Mouse (Mus musculus) midbrain, embryonic 12.5 days (tissue): Measurements from ENCODE around the gene Mbd5. TPM values are rescaled to one million over a fixed set of nuclear protein-coding genes. Genes with fewer than 3 reads are reported as not detected.

ENCODE experiments used
- ATAC-seq: fragments of 200-750 bp; cut with Nextera tagmentation; 2 replicates; pipeline ENCODE4 v1.8.0; 2017; ENCODE audit warnings: low read depth, moderate TSS enrichment, moderate library complexity; ENCODE audit not compliant: low FRiP score
- H3K27ac ChIP-seq: fragments of 300-500 bp; sonication (generic); replicated peaks from 2 replicates; pipeline ENCODE4 v1.5.1; 2016; ENCODE audit warnings: mild to moderate bottlenecking
- H3K27me3 ChIP-seq: fragments of 300-500 bp; sonication (generic); 2 replicates; pipeline ENCODE4 v1.6.1; 2016; ENCODE audit warnings: mild to moderate bottlenecking
- H3K36me3 ChIP-seq: fragments of 300-500 bp; sonication (generic); 2 replicates; pipeline ENCODE4 v1.6.1; 2016
- H3K4me1 ChIP-seq: fragments of 300-500 bp; sonication (generic); 2 replicates; pipeline ENCODE4 v1.6.1; 2016
- H3K4me2 ChIP-seq: fragments of 300-500 bp; sonication (generic); replicated peaks from 2 replicates; pipeline ENCODE4 v1.6.1; 2016; ENCODE audit warnings: mild to moderate bottlenecking, moderate library complexity
- H3K4me3 ChIP-seq: fragments of 300-500 bp; sonication (generic); 2 replicates; pipeline ENCODE4 v1.5.1; 2016; ENCODE audit warnings: mild to moderate bottlenecking
- H3K9ac ChIP-seq: fragments of 300-500 bp; sonication (generic); replicated peaks from 2 replicates; pipeline ENCODE4 v1.6.1; 2016; ENCODE audit warnings: mild to moderate bottlenecking, moderate library complexity
- H3K9me3 ChIP-seq: fragments of 300-500 bp; sonication (generic); 2 replicates; pipeline ENCODE4 v1.6.1; 2016; ENCODE audit warnings: mild to moderate bottlenecking
- WGBS: fragments of 180-500 bp; shearing (Covaris S2); methylation state at CpG from one replicate; pipeline ENCODE4 v1.1.7; 2016; 5-methylcytosine and 5-hydroxymethylcytosine counted together
- polyA plus RNA-seq: library from polyadenylated mRNA; unstranded; fragments of >200 nt; fragmentation: Nextera tagmentation; extraction: Ambion mirVana; gene quantifications from 2 replicates; pipeline ENCODE4 v1.2.1, GENCODE M21; 2016

Mbd5 gene
- polyA plus RNA-seq, 1 experiment from 2014 or later, result 35.1 TPM

DNA sequence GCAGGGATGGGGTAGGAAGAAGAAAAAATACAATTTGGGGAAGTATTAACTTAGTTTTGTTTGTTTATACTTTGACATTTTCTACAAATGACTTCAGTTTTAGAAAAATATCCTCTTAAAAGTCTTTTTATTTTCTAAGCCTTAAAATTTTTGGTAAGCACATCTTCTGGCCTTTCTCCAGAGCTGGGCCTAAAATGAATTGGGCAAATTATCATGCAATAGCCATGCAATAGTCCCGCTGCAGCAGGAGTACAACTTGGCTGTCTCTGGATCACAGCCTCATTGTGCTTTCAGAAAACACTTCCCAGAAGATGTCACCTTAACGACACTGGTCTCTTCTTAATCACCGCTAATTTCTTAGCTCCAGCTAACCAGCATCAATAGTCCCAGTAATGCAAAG is 91.2 kb downstream of the Mbd5 start:
- Histone ChIP-seq H3K27ac (no peak overlapping the region), H3K9me3 (peaks cover 10% of the 10 kb centered on the region), H3K36me3 (no peaks in the 10 kb centered on the region), H3K4me2 (no peak overlapping the region), H3K4me3 (no peak overlapping the region), H3K9ac (no peak overlapping the region), H3K4me1 (no peaks in the 10 kb centered on the region), H3K27me3 (no peaks in the 10 kb centered on the region)
- WGBS, result 89% methylated on average over 3 of the region's 3 CpGs
- no peak for ATAC-seq

DNA sequence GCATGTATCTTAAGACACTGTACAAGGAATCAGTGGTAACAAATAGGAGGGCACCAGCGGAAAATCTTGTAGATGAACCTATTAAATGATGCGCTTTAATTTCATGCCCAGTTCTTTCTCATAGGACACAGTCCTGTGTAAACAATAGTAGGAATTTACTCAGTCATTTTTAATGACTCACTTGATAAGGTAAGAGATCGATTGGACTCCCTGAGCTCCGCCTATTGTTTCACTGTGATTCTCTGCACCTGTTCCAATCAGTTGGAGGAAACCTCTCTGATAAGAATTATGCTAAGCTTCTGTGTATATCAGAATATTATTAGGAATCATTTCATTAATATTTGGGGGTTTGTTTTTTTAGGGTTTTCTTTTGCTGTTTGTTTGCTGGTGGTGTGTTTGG is 100.7 kb downstream of the Mbd5 start:
- ATAC-seq, result no peak
- H3K27me3 ChIP-seq, result no peaks in the 10 kb centered on the region
- no peaks in the 10 kb centered on the region for H3K4me1 ChIP-seq
- no peak overlapping the region for H3K27ac ChIP-seq
- H3K36me3 ChIP-seq, result no peaks in the 10 kb centered on the region
- H3K4me2 ChIP-seq, result no peak overlapping the region
- H3K9ac ChIP-seq, result no peak overlapping the region
- H3K9me3 ChIP-seq, result peaks cover 7% of the 10 kb centered on the region; the same call in 1 of the 2 replicates
- H3K4me3 ChIP-seq, result no peak overlapping the region
- 98% methylated on average over 4 of the region's 4 CpGs for WGBS

DNA sequence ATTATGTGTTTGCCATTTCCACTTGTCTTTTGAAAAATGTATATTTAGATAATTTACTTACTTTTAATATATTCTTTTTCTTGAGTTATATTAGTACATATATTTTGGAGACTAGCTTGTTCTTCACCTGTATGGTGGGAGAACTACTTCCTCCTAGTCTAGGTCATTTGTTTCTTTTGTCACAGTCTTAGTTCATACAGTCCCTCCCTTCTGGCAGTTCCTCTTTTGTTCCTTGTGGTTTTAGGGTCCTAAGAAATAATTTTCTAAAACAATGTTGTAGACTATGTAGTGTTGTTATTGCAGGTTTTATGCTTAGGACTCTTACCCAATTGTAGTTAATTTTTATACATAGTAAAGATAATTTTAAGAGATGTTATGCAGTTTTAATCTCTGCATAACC is 118.6 kb downstream of the Mbd5 start:
- Histone ChIP-seq H3K4me3 (no peak overlapping the region), H3K4me1 (no peaks in the 10 kb centered on the region), H3K4me2 (no peak overlapping the region), H3K27me3 (no peaks in the 10 kb centered on the region), H3K9me3 (no peaks in the 10 kb centered on the region), H3K27ac (no peak overlapping the region), H3K9ac (no peak overlapping the region), H3K36me3 (no peaks in the 10 kb centered on the region)
- ATAC-seq, result no peak

DNA sequence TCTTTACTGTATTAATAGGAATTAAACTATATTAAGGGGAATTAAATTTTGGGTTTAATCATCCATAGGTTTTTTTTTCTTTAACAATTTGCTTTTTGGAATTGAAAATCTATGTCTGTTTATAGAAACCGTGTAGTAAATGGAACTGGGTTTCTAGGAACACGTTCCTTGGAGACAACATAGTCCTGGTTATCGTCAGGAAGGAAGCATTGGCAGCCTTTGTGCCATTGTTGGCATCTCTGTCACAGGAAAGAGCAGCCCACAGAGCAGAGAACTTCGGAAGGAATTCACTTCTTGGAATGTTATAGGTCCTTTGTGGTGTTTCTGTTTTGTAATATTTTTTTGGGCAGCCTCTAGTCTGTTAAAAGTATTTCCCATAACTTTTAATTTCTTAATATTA is 135.7 kb downstream of the Mbd5 start:
- WGBS, result 91% methylated on average over 4 of the region's 4 CpGs
- H3K4me1 ChIP-seq, result no peaks in the 10 kb centered on the region
- no peaks in the 10 kb centered on the region for H3K36me3 ChIP-seq
- H3K4me3 ChIP-seq, result no peak overlapping the region
- no peak overlapping the region for H3K4me2 ChIP-seq
- H3K27ac ChIP-seq, result no peak overlapping the region
- no peaks in the 10 kb centered on the region for H3K9me3 ChIP-seq
- no peaks in the 10 kb centered on the region for H3K27me3 ChIP-seq
- no peak for ATAC-seq
- no peak overlapping the region for H3K9ac ChIP-seq

DNA sequence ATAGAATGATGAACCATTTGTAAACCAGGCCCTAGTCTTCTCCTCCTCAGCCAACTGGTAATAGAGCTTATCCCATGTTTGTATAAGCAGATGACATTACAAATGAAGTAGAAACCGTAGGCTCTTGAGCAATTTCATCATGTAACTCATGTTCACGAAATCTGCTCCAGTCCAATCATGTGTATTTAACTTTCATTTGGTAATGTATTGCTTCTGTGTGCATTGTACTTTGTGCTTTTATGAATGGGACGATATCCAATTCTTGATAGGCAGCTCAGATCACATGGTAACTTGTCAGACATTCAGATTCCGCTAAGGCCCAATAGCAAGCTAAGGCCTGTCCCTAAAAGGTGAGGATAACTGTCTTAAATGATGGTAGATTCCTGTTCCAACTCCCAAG is 141.5 kb downstream of the Mbd5 start:
- Histone ChIP-seq H3K4me3 (no peak overlapping the region), H3K27me3 (no peaks in the 10 kb centered on the region), H3K9ac (no peak overlapping the region), H3K4me1 (no peaks in the 10 kb centered on the region), H3K4me2 (no peak overlapping the region), H3K27ac (no peak overlapping the region), H3K36me3 (0 out of 2 replicates have a peak, but pooled peaks cover 2% of the 10 kb centered on the region), H3K9me3 (no peaks in the 10 kb centered on the region)
- no peak for ATAC-seq
- 92% methylated on average over 4 of the region's 4 CpGs for WGBS

DNA sequence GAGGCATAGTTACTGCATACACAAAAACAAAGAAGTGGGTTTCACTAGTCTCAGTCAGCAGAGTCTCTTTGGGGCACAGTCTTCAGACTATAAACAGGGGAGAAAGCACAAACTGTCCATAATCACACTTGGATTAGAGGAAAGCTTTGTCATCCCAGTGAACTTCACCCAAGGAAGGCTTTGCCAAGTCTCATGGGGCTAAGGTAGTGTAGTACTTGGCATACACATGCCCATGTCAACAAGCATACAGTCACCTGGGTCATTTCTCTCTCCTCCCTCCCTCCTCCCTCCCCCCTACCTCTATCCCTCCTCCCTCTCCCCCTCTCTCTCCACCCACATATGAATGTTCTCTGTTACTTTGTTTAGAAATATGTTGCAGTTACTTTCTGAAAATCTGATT is 147.5 kb downstream of the Mbd5 start:
- H3K4me3 ChIP-seq, result no peak overlapping the region
- H3K27me3 ChIP-seq, result no peaks in the 10 kb centered on the region
- H3K36me3 ChIP-seq, result peaks cover 10% of the 10 kb centered on the region; the same call in 1 of the 2 replicates
- no peak for ATAC-seq
- H3K4me1 ChIP-seq, result no peaks in the 10 kb centered on the region
- no peaks in the 10 kb centered on the region for H3K9me3 ChIP-seq
- no peak overlapping the region for H3K4me2 ChIP-seq
- no peak overlapping the region for H3K9ac ChIP-seq
- H3K27ac ChIP-seq, result no peak overlapping the region

DNA sequence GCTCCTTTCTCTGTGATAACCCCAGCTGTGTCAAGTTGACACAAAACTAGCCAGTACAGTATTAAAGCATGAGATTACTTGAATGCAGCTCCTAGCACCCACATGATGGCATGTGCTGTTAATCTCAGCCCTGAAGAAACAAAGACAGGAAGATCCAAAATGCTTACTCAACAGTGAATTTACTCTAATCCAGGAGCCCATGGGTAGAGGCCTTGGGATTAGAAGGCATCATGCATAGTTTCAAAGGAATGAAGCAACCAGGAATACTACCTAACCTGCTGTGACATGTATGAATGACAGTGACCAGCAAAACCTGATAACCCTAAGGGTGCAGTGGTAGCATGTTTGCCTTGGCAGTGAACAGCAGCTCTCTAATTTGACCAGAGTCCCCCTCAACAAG is 159.6 kb downstream of the Mbd5 start:
- ATAC-seq, result no peak
- Histone ChIP-seq H3K27me3 (no peaks in the 10 kb centered on the region), H3K27ac (no peak overlapping the region)

DNA sequence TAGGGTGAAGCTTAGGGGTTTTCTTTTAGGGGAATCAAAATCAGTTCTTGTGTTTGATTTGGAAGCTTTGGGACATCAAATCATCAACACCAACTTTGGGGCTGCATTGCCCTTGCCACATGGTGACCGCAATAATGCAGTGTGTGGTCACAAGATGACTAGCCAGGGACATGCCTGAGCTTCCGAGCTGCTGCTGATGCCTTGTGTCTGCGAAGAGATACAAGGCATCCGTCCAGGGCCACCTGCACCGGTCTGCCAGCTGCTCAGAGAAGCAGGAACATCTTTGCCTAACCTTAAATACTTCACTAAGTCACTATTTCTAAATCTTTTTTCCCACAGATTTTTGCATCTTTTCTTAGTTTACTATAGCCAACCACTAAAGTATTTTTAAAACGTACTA is 170.6 kb downstream of the Mbd5 start:
- no peak overlapping the region for H3K4me3 ChIP-seq
- H3K4me2 ChIP-seq, result no peak overlapping the region
- H3K36me3 ChIP-seq, result no peaks in the 10 kb centered on the region
- H3K9me3 ChIP-seq, result no peaks in the 10 kb centered on the region
- WGBS, result 93% methylated on average over 6 of the region's 6 CpGs
- no peak overlapping the region for H3K27ac ChIP-seq
- no peak for ATAC-seq
- H3K27me3 ChIP-seq, result no peaks in the 10 kb centered on the region
- no peaks in the 10 kb centered on the region for H3K4me1 ChIP-seq
- no peak overlapping the region for H3K9ac ChIP-seq

More for the DNA sequence above, 159.6 kb downstream of the Mbd5 start:
- Histone ChIP-seq H3K4me2 (no peak overlapping the region), H3K4me3 (no peak overlapping the region), H3K9me3 (no peaks in the 10 kb centered on the region), H3K4me1 (no peaks in the 10 kb centered on the region), H3K9ac (no peak overlapping the region), H3K36me3 (no peaks in the 10 kb centered on the region)

DNA sequence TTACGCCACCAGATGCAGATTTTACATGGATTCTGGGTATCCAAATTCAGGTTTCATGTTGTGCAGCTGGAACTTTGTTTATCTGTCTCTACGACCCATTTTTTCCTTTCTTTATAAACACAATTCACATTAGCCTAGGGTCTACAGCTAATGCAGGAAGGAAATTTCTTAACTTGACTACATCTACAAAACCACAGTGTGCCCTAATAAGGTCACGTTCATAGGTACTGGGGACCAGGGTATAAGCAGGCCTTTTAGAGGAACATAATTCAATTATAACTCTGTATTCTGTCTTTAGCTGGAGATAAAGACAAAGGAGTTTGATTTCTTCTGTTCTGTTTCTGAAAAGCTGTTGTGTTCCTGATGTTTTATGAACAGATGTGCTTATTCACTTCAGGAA is 172.3 kb downstream of the Mbd5 start:
- H3K27me3 ChIP-seq, result no peaks in the 10 kb centered on the region
- no peaks in the 10 kb centered on the region for H3K9me3 ChIP-seq
- H3K9ac ChIP-seq, result no peak overlapping the region
- no peaks in the 10 kb centered on the region for H3K36me3 ChIP-seq
- H3K27ac ChIP-seq, result no peak overlapping the region
- H3K4me2 ChIP-seq, result no peak overlapping the region
- 88% methylated on average over 3 of the region's 3 CpGs for WGBS
- no peak for ATAC-seq
- H3K4me1 ChIP-seq, result no peaks in the 10 kb centered on the region
- no peak overlapping the region for H3K4me3 ChIP-seq

DNA sequence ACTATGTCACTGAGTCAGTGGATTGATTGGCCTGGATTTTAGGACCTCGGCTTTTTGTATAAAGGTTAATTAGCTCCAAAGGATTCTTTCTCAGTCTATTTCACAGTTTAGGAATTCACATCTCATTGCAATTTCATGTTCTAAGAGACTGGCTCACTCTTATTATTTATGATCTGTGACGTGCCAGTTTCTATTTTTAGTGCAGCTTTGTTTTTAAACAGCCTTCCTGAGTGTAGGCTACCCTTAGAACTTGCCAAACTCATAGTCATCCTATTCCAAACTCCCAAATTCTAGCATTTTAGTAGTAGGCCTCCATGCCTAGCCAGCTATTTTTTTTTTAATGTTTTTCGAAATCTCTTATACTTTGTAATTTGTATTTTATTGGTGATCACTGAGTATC is 192.9 kb downstream of the Mbd5 start:
- no peak overlapping the region for H3K4me3 ChIP-seq
- no peaks in the 10 kb centered on the region for H3K9me3 ChIP-seq
- no peak overlapping the region for H3K4me2 ChIP-seq
- no peaks in the 10 kb centered on the region for H3K27me3 ChIP-seq
- ATAC-seq, result no peak
- no peak overlapping the region for H3K9ac ChIP-seq
- H3K27ac ChIP-seq, result no peak overlapping the region
- 91% methylated on average over 3 of the region's 3 CpGs for WGBS
- no peaks in the 10 kb centered on the region for H3K4me1 ChIP-seq
- H3K36me3 ChIP-seq, result no peaks in the 10 kb centered on the region

DNA sequence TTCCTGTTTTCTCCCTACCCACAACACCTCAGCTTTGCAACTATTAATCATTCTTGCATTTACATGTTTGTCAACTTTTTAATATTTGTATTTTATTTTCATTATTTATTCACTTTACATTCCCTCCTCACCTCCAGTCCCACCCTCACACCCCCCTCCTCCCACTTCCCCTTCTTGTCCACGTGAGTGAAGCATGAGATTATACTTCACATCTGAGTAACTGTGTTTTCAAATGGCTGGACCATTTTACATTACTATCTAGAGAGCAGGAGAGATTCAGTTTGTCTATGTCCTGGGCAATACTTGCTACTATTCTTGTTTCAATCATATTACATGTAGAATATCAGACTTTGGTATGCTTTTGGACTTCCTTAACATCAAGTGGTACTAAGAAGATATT is 204.3 kb downstream of the Mbd5 start:
- 90% methylated on average over 1 of the region's 1 CpGs for WGBS
- no peaks in the 10 kb centered on the region for H3K9me3 ChIP-seq
- no peak overlapping the region for H3K4me3 ChIP-seq
- ATAC-seq, result no peak
- no peak overlapping the region for H3K9ac ChIP-seq
- H3K4me1 ChIP-seq, result no peaks in the 10 kb centered on the region
- H3K27me3 ChIP-seq, result no peaks in the 10 kb centered on the region
- 0 out of 2 replicates have a peak, but pooled peaks cover 8% of the 10 kb centered on the region for H3K36me3 ChIP-seq
- no peak overlapping the region for H3K4me2 ChIP-seq
- H3K27ac ChIP-seq, result no peak overlapping the region

DNA sequence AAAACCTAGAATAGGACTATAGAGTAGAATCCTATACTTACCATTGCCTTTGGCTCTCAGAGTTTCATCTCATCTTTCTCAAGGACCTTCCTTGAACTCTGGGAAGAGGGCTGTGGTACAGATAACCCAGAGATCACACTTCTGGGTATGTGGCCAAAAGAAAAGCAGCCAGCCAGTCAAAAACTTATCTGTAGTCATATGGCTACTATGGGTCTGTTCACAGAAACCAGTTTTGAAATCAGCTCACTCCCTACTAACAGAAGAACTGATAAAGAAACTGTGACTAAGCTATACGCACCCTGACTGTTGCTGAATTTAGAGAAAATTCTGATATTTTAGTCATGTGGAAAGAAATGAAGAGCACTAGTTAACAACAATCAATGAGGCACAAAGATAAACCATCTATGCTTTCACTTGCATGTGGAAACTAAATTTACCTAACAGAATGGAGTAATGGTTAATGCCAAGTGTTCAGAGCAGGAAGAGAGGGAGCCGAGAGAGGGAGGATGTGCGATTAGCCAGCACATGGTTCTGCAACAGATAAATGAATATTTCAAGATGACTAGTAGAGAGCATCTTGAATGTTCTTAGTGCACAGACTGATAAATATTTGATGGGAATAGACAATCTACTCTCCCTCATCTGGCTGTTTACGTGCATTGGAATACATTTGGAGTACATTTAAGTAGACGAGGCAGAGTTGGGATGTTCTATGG is 211.1 kb downstream of the Mbd5 start:
- H3K4me2 ChIP-seq, result no peak overlapping the region
- H3K27ac ChIP-seq, result no peak overlapping the region
- H3K4me3 ChIP-seq, result no peak overlapping the region
- no peaks in the 10 kb centered on the region for H3K27me3 ChIP-seq
- 0 out of 2 replicates have a peak, but pooled peaks cover 18% of the 10 kb centered on the region for H3K36me3 ChIP-seq
- no peak overlapping the region for H3K9ac ChIP-seq
- no peak for ATAC-seq
- H3K4me1 ChIP-seq, result no peaks in the 10 kb centered on the region
- H3K9me3 ChIP-seq, result no peaks in the 10 kb centered on the region
- 93% methylated on average over 5 of the region's 5 CpGs for WGBS

DNA sequence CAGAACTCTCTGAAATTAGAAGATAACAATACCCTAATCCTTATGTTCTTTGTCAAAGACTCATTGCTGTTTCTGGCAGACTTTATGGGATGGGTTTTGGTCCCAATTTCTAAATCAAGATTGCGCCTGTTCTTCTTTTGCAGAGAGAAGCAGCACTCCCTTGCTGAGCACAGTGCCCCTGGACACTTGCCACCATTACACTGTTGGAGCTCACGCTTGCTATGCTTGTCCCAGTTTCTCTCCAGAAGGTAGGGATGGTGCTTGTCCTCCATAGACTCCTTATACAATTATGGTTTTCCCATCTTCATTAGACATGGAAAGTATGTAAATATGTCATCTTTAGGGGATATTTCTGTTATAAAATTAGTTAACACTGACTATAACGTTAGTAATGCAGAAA is 220.5 kb downstream of the Mbd5 start:
- Histone ChIP-seq H3K4me3 (no peak overlapping the region), H3K4me2 (no peak overlapping the region), H3K4me1 (no peaks in the 10 kb centered on the region), H3K36me3 (no peaks in the 10 kb centered on the region), H3K9ac (no peak overlapping the region), H3K27ac (no peak overlapping the region), H3K9me3 (no peaks in the 10 kb centered on the region), H3K27me3 (no peaks in the 10 kb centered on the region)
- 92% methylated on average over 3 of the region's 3 CpGs for WGBS
- no peak for ATAC-seq
